Mouse (Mus musculus) ES-E14 (cell line): Measurements from ENCODE around the gene Ube2q1. TPM values are rescaled to one million over a fixed set of nuclear protein-coding genes. Genes with fewer than 3 reads are reported as not detected.
A peak's percentile ranks its signal among the peaks of the same experiment; 100 is the strongest.

ENCODE experiments used
- DNase-seq: peaks from one replicate; pipeline ENCODE4 v3.0.0-alpha.2; 2013; ENCODE audit warnings: low read depth, low spot score
- H3K27ac ChIP-seq: 2 replicates; pipeline ENCODE4 v1.5.1; 2012; ENCODE audit warnings: low read depth, mild to moderate bottlenecking, low read length, moderate library complexity, mixed read lengths; ENCODE audit not compliant: poor library complexity, insufficient read depth, severe bottlenecking
- H3K36me3 ChIP-seq: 2 replicates; pipeline ENCODE4 v1.6.1; 2012; ENCODE audit warnings: mild to moderate bottlenecking, low read length, moderate library complexity, mixed read lengths; ENCODE audit not compliant: control insufficient read depth, poor library complexity, insufficient read depth, severe bottlenecking
- H3K4me1 ChIP-seq, 2 experiments: fragments of 150-350 bp in 1 of 2; sonication (generic) in 1 of 2; 2 replicates each; pipeline ENCODE4 v1.6.1; 2012; ENCODE audit warnings: low read length in 2 of 2, mild to moderate bottlenecking in 1 of 2, mixed read lengths in 1 of 2; ENCODE audit not compliant: control insufficient read depth in 2 of 2, insufficient read depth in 2 of 2, poor library complexity in 1 of 2
- H3K4me3 ChIP-seq, 2 experiments: fragments of 150-350 bp in 1 of 2; sonication (generic) in 1 of 2; 2 replicates each; pipeline ENCODE4 v1.5.1; 2012; ENCODE audit warnings: low read length in 2 of 2, low read depth in 1 of 2, mild to moderate bottlenecking in 1 of 2, mixed read lengths in 1 of 2; ENCODE audit not compliant: insufficient read depth in 1 of 2, poor library complexity in 1 of 2, severe bottlenecking in 1 of 2
- H3K9ac ChIP-seq: 2 replicates; pipeline ENCODE4 v1.6.1; 2012; ENCODE audit warnings: low read depth, mild to moderate bottlenecking, low read length, mixed read lengths; ENCODE audit not compliant: poor library complexity, insufficient read depth, severe bottlenecking
- H3K9me3 ChIP-seq: fragments of 150-350 bp; sonication (generic); 2 replicates; pipeline ENCODE4 v1.6.1; 2012; ENCODE audit warnings: low read depth, mild to moderate bottlenecking, low read length; ENCODE audit not compliant: control insufficient read depth, insufficient read depth
- CHD2 ChIP-seq: IDR thresholded peaks from 2 replicates; pipeline ENCODE4 v1.6.1; 2014; ENCODE audit warnings: mild to moderate bottlenecking, low read depth, low read length, inconsistent platforms
- HCFC1 ChIP-seq: IDR thresholded peaks from 2 replicates; pipeline ENCODE4 v1.6.1; 2012; ENCODE audit warnings: low read length, inconsistent platforms, borderline replicate concordance; ENCODE audit not compliant: insufficient read depth
- MAFK ChIP-seq: IDR thresholded peaks from 2 replicates; pipeline ENCODE4 v1.6.1; 2014; ENCODE audit warnings: mild to moderate bottlenecking, low read depth, low read length, inconsistent platforms; ENCODE audit not compliant: insufficient read depth
- ZC3H11A ChIP-seq: IDR thresholded peaks from 2 replicates; pipeline ENCODE4 v1.6.1; 2012; ENCODE audit warnings: low read depth, mild to moderate bottlenecking, inconsistent platforms, low read length, borderline replicate concordance
- ZNF384 ChIP-seq: IDR thresholded peaks from 2 replicates; pipeline ENCODE4 v1.6.1; 2012; ENCODE audit warnings: low read depth, low read length, inconsistent platforms
- in situ Hi-C, 2 experiments: fragments of 600-800 bp; cut with MboI; formaldehyde crosslinking; loops; one replicate each; pipeline ENCODE4 v1.15.1; 2025; ENCODE audit warnings: low sequenced_read_pairs in 2 of 2, inconsistent platforms in 1 of 2; ENCODE audit not compliant: unreplicated experiment in 2 of 2
- total RNA-seq: library from RNA; depleted of rRNA; stranded (reverse); fragments of 300-350 nt; gene quantifications from 2 replicates; pipeline ENCODE4 v1.2.3, GENCODE M21; 2012

The Ube2q1 gene
- total RNA-seq, 1 experiment = 45.2 TPM

DNA sequence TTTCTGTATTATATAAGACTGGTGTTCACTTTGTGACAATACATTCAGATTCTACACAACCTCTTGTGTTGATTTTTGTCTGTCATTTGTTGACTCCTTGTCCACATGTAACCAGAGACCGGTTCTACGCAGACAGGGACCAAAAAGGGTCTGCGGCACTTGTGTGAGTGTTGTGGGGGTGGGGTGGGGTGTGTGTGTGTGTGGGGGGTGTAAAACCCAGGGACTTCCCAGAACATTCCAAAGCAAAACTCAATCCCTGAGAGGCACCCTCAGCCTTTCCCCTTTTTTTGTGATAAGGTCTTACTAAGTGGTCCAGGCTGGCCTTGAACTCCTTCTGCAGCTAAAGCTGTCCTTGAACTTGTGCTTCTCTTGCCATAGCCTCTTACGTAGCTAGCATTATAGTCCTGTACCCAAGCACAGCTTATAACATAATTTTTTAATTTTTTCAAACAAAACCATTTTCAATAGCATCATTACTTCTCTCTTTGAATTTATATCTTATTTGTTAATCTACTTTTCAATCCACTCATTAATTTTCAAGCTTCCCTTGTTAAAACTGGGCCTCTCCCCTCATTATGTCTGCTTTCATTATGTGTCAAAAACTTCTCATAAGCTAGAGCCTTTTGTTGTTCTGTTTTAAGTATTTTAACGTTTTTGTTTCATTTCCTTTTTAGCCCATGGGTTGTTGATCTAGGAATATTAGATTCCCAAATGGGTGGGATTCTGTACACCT is 27.5 kb downstream of the Ube2q1 start:
- H3K9me3 ChIP-seq = no peaks in the 10 kb centered on the region
- TF ChIP-seq HCFC1 (no peak), CHD2 (no peak)

DNA sequence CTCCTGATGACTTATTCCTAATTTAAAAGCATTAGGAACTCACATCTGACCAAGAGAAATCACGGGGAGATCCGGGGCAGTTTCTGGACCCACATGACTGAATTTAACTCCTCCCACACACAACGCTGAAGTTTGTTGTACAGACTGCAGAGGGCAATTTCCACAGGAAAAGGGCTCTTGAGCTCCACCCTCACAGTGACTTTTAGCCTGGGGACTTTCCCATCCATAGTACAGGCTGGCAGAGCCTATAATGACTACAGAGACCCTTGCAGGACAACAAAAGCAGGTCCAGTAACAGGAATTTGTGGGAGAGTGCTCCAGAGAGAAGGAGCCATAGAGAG is 28.1 kb downstream of the Ube2q1 start:
- H3K4me3 ChIP-seq = no peak overlapping the region
- TF ChIP-seq ZC3H11A = no peak
- TF ChIP-seq MAFK = no peak
- TF ChIP-seq CHD2 = no peak
- TF ChIP-seq HCFC1 = no peak
- no peak for TF ChIP-seq ZNF384
- peaks cover 16 to 31% of the 10 kb centered on the region in 2 experiments for H3K4me1 ChIP-seq
- in situ Hi-C loops = no loop called here
- H3K36me3 ChIP-seq = no peaks in the 10 kb centered on the region
- no peaks in the 10 kb centered on the region for H3K9me3 ChIP-seq
- peak; percentile 73 for DNase-seq
- peak overlapping the region; percentile 52; the same call in 1 of the 2 replicates for H3K9ac ChIP-seq
- peak overlapping the region; percentile 98; the same call in 1 of the 2 replicates for H3K27ac ChIP-seq

More for the DNA sequence above, 27.5 kb downstream of the Ube2q1 start:
- peaks cover 16 to 35% of the 10 kb centered on the region in 2 experiments for H3K4me1 ChIP-seq
- 0 out of 2 replicates have a peak overlapping the region, but pooled peaks have one; percentile 47 for H3K9ac ChIP-seq
- peak overlapping the region; percentile 98 for H3K27ac ChIP-seq
- H3K4me3 ChIP-seq = no peak overlapping the region
- in situ Hi-C loops = no loop called here
- no peak for DNase-seq
- no peaks in the 10 kb centered on the region for H3K36me3 ChIP-seq

DNA sequence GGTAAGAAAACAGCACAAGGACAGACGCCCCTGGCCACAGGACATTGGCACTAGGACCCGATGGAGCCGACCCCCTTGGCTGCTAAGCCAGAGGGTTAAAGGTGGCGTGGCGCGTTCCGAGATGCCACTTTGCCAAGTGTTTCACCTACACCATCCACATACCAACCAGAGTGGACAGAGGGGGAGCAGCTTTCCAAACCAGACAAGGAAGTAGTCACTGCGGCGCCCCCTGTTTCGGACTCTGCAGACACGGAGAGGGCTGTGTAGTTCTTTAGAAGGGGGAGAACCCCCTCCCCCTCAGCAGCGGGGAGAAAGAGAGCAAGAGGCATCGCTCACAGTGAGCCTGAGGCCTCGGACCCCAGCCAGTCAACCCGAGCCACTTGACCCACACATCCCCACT is 29.5 kb downstream of the Ube2q1 start:
- Histone ChIP-seq H3K9me3 (no peaks in the 10 kb centered on the region), H3K27ac (peak overlapping the region; percentile 98), H3K4me1 (peaks cover 16 to 36% of the 10 kb centered on the region in 2 experiments), H3K4me3 (peak overlapping the region; percentile 14 to 46; a peak in 3 of 4 replicates), H3K36me3 (no peaks in the 10 kb centered on the region), H3K9ac (peak overlapping the region; percentile 18)
- in situ Hi-C loops = no loop called here
- no peak for DNase-seq
- TF ChIP-seq MAFK (no peak), ZNF384 (no peak), CHD2 (no peak), HCFC1 (no peak), ZC3H11A (no peak)

DNA sequence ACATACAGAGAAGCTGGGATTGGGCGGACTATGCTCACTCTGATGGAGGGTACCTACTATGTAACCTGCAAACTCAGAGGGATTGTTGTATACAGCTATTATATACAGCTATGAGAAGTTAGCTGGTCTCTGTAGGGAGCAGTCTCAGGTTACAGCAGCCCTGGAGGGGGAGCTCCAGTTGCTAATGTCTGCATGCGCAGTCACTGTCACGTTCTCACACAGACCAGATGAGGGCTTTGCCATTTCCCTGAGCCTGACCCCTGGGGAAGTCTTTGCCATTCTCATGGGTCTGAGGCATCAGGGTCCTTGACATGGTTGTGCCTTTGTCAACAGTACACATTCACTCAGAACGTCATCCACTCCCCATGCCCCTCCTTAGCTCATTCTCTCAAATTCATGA is 31.8 kb downstream of the Ube2q1 start:
- DNase-seq = no peak
- Histone ChIP-seq H3K9me3 (no peaks in the 10 kb centered on the region), H3K27ac (peak overlapping the region; percentile 49; the same call in 1 of the 2 replicates), H3K36me3 (no peaks in the 10 kb centered on the region), H3K4me3 (no peak overlapping the region), H3K9ac (peak overlapping the region; percentile 26; the same call in 1 of the 2 replicates), H3K4me1 (peaks cover 16 to 37% of the 10 kb centered on the region in 2 experiments)
- no peak for TF ChIP-seq HCFC1
- TF ChIP-seq MAFK = peak; percentile 29; the same call in 1 of the 2 replicates
- in situ Hi-C loops = no loop called here

DNA sequence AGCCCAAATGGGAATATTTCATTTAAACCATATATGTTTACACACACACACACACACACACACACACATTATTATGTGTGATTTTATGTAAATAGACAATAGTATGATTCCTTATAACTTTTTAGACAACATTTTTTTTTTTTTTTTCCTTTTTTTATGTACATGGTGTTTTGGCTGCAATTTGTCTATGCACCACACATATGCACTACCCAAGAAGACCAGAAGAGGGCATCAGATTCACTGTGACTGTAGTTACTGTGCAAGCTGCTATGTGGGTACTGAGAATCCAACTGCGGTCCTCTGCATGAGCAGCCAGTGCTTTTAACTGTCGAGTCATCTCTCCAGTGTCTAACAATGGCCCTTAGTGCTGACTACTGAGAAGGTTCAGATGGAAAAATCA is 33.3 kb downstream of the Ube2q1 start:
- peak; percentile 66 for TF ChIP-seq ZNF384
- TF ChIP-seq HCFC1 = no peak
- TF ChIP-seq CHD2 = no peak
- TF ChIP-seq ZC3H11A = no peak
- TF ChIP-seq MAFK = no peak

More for the DNA sequence above, 33.3 kb downstream of the Ube2q1 start:
- no peak overlapping the region for H3K27ac ChIP-seq
- no peaks in the 10 kb centered on the region for H3K9me3 ChIP-seq
- no peak for DNase-seq
- no peaks in the 10 kb centered on the region for H3K36me3 ChIP-seq
- H3K9ac ChIP-seq = no peak overlapping the region
- peaks cover 8 to 36% of the 10 kb centered on the region in 2 experiments for H3K4me1 ChIP-seq
- in situ Hi-C loops = no loop called here
- no peak overlapping the region for H3K4me3 ChIP-seq
